Comparison of ENCODE assay signal across 20 mouse cellular contexts in genomic region chr2:16835960-16836359, GRCm38 (mm10).
A peak's percentile ranks its signal among the peaks of the same experiment; 100 is the strongest.
DNase-seq lines count a peak whose midpoint lies in the region; ATAC-seq lines count a peak whose summit lies in the region.
"Had no signal": no experiment of that assay in that cellular context is flagged by ENCODE, and none has a peak within 500 bp of the region (broad histone marks: within the 10 kb centered on the region; RNA-seq: fewer than 3 reads in every experiment).

No protein-coding gene starts in this region.

- H3K4me3 ChIP-seq in heart, embryonic 11.5 days (ENCODE audit: low read depth, low read length), result no peak overlapping the region
- H3K4me3 ChIP-seq in lung, embryonic 16.5 days (ENCODE audit: low read length), result no peak overlapping the region
- H3K4me3 ChIP-seq: embryonic facial prominence, embryonic 15.5 days; hindbrain, embryonic 15.5 days; intestine, embryonic 15.5 days; layer of hippocampus, adult 2 months; midbrain, embryonic 13.5 days; neural tube, embryonic 12.5 days had no signal

- no peak for ATAC-seq in heart, embryonic 11.5 days (replicated peaks; ENCODE audit: insufficient number of reproducible peaks, low FRiP score, low TSS enrichment)
- ATAC-seq in lung, embryonic 16.5 days (ENCODE audit: low read depth), result peak; percentile 61; the same call in 1 of the 2 replicates
- ATAC-seq: intestine, embryonic 15.5 days; midbrain, embryonic 13.5 days had no signal

- no peak overlapping the region for H3K9ac ChIP-seq in heart, embryonic 11.5 days (ENCODE audit: low read depth, low read length)
- no peak overlapping the region for H3K9ac ChIP-seq in lung, embryonic 16.5 days (ENCODE audit: low read length)
- H3K9ac ChIP-seq: embryonic facial prominence, embryonic 15.5 days; hindbrain, embryonic 15.5 days; intestine, embryonic 15.5 days; liver, embryonic 14.5 days; midbrain, embryonic 13.5 days; neural tube, embryonic 12.5 days had no signal

- H3K27ac ChIP-seq in heart, embryonic 11.5 days (ENCODE audit: low read depth, low read length), result no peak overlapping the region
- no peak overlapping the region for H3K27ac ChIP-seq in lung, embryonic 16.5 days (ENCODE audit: low read length)
- H3K27ac ChIP-seq: embryonic facial prominence, embryonic 15.5 days; hindbrain, embryonic 15.5 days; intestine, embryonic 15.5 days; layer of hippocampus, adult 2 months; liver, embryonic 14.5 days; midbrain, embryonic 13.5 days; neural tube, embryonic 12.5 days had no signal

- H3K36me3 ChIP-seq in heart, embryonic 11.5 days (ENCODE audit: control insufficient read depth, insufficient read depth, low read length), result no peaks in the 10 kb centered on the region
- no peaks in the 10 kb centered on the region for H3K36me3 ChIP-seq in lung, embryonic 16.5 days (ENCODE audit: control insufficient read depth, insufficient read depth, low read length)
- H3K36me3 ChIP-seq: embryonic facial prominence, embryonic 15.5 days; hindbrain, embryonic 15.5 days; intestine, embryonic 15.5 days; midbrain, embryonic 13.5 days; neural tube, embryonic 12.5 days had no signal

- H3K9me3 ChIP-seq in heart, embryonic 11.5 days (replicated peaks; ENCODE audit: control insufficient read depth, low read length), result no peaks in the 10 kb centered on the region
- H3K9me3 ChIP-seq in lung, embryonic 16.5 days (ENCODE audit: control insufficient read depth, low read length), result no peaks in the 10 kb centered on the region; the same call in 1 of the 2 replicates
- H3K9me3 ChIP-seq: embryonic facial prominence, embryonic 15.5 days; hindbrain, embryonic 15.5 days; intestine, embryonic 15.5 days; midbrain, embryonic 13.5 days; neural tube, embryonic 12.5 days had no signal

- DNase-seq in heart, adult 11 months, result peak; percentile 89
- DNase-seq in kidney, postnatal 4 days, result peak; percentile 30 to 47
- DNase-seq in kidney, adult 18-20 months, result no peak
- DNase-seq in lung, postnatal 25 days (ENCODE audit: low spot score), result peak; percentile 5
- no peak for DNase-seq in urinary bladder, postnatal 25 days (ENCODE audit: low spot score)
- DNase-seq: adrenal gland, postnatal 25 days; cerebellum, adult 11-12 months; cerebellum, postnatal 14 days; layer of hippocampus, postnatal 36 days; spleen, adult 18-20 months; thymus, postnatal 4 days had no signal

- no peaks in the 10 kb centered on the region for H3K27me3 ChIP-seq in heart, embryonic 11.5 days (ENCODE audit: control insufficient read depth, insufficient read depth, low read length)
- H3K27me3 ChIP-seq in lung, embryonic 16.5 days (ENCODE audit: control insufficient read depth, insufficient read depth, low read depth, low read length), result no peaks in the 10 kb centered on the region
- H3K27me3 ChIP-seq: embryonic facial prominence, embryonic 15.5 days; hindbrain, embryonic 15.5 days; intestine, embryonic 15.5 days; midbrain, embryonic 13.5 days; neural tube, embryonic 12.5 days had no signal

- WGBS in heart, embryonic 11.5 days (ENCODE audit: insufficient replicate concordance), result 89% methylated on average over 4 of the region's 4 CpGs
- WGBS in lung, embryonic 16.5 days, result 44% methylated on average over 4 of the region's 4 CpGs

- H3K4me1 ChIP-seq in heart, embryonic 11.5 days (ENCODE audit: control insufficient read depth, insufficient read depth, low read length), result no peaks in the 10 kb centered on the region
- no peaks in the 10 kb centered on the region; the same call in 1 of the 2 replicates for H3K4me1 ChIP-seq in lung, embryonic 16.5 days (replicated peaks; ENCODE audit: control insufficient read depth, insufficient read depth, low read length)
- H3K4me1 ChIP-seq: embryonic facial prominence, embryonic 15.5 days; hindbrain, embryonic 15.5 days; intestine, embryonic 15.5 days; midbrain, embryonic 13.5 days; neural tube, embryonic 12.5 days had no signal

- no peak overlapping the region for H3K4me2 ChIP-seq in heart, embryonic 11.5 days
- H3K4me2 ChIP-seq in lung, embryonic 16.5 days (ENCODE audit: low read depth, low read length), result no peak overlapping the region
- H3K4me2 ChIP-seq: embryonic facial prominence, embryonic 15.5 days; hindbrain, embryonic 15.5 days; intestine, embryonic 15.5 days; midbrain, embryonic 13.5 days; neural tube, embryonic 12.5 days had no signal

Comparison
In these comparisons a context has a peak if more than half of its experiments do, and no peak if none do; other contexts are left out.
1. DNase-seq: peak in heart, adult 11 months (single experiment), kidney, postnatal 4 days (2 of 2) and lung, postnatal 25 days (single experiment); none in kidney, adult 18-20 months (single experiment) and urinary bladder, postnatal 25 days (single experiment).